Mouse (Mus musculus) ES-E14 (cell line): ENCODE measurements around the gene Trim33.

Experiments used
- CHD2 ChIP-seq: IDR thresholded peaks from 2 replicates; pipeline ENCODE4 v1.6.1; 2014; ENCODE audit warnings: mild to moderate bottlenecking, low read depth, low read length, inconsistent platforms
- HCFC1 ChIP-seq: IDR thresholded peaks from 2 replicates; pipeline ENCODE4 v1.6.1; 2012; ENCODE audit warnings: low read length, inconsistent platforms, borderline replicate concordance; ENCODE audit not compliant: insufficient read depth
- MAFK ChIP-seq: IDR thresholded peaks from 2 replicates; pipeline ENCODE4 v1.6.1; 2014; ENCODE audit warnings: mild to moderate bottlenecking, low read depth, low read length, inconsistent platforms; ENCODE audit not compliant: insufficient read depth
- ZC3H11A ChIP-seq: IDR thresholded peaks from 2 replicates; pipeline ENCODE4 v1.6.1; 2012; ENCODE audit warnings: low read depth, mild to moderate bottlenecking, inconsistent platforms, low read length, borderline replicate concordance
- ZNF384 ChIP-seq: IDR thresholded peaks from 2 replicates; pipeline ENCODE4 v1.6.1; 2012; ENCODE audit warnings: low read depth, low read length, inconsistent platforms

DNA sequence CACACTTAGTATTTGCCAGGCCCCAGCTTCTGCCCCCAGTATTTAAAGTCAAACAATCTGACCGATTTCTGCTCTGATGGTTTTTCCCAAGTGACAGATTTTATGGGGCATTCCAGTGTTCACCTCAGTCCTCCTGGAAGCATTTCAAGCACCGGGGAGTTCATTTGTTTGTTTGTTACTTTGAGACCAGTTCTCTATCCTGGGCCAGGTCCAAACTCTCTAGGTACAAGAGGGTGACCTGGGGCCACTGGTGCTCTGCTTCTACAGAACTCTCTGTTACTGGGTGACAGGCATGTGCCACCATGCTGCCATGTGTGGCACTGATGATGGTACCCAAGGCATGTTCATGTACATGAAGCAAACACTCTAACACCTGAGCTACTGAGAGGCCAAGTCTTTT, 35.6 kb upstream of the Trim33 start:
- no peak for TF ChIP-seq HCFC1
- no peak for TF ChIP-seq CHD2
- no peak for TF ChIP-seq MAFK
- TF ChIP-seq ZC3H11A: no peak
- TF ChIP-seq ZNF384: no peak
